ENCODE assay signal across 8 mouse cellular contexts in the genomic region with DNA sequence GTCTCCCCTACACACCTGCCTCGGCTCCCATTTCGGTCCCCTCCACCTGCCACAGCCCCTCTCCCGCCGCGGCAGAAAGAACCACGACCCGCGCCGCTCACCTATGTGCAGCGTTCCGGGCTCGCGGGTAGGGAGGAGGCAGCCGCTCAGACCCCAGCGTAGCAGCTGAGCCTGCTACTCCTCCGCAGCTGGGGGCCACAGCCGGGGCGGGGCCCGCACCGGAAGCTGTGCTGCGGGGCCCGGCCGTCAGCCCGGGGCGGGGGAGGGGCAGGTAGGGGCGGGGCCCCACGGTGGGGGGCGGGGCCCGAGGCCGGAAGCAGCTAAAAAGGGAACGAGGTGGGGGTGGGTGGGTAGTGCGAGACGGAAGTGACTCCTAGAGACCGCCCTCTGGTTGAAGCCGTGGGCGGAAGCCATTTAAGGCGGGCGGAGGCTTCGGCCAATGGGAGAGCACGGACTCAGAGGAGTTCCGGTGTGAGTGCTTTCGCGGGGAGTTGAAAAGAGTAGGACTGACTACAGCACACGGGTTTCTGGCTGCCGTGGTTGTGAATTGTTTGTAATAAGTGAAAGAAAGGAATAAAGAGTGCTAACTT. TPM values are rescaled to one million over a fixed set of nuclear protein-coding genes. Genes with fewer than 3 reads are reported as not detected.
A peak's percentile ranks its signal among the peaks of the same experiment; 100 is the strongest.
DNase-seq lines count a peak whose midpoint lies in the region; ATAC-seq and TF ChIP-seq lines count a peak whose summit lies in the region.

A gene (minus strand): TSS at position 213 of the 590 bp plus-strand sequence.

- peak within 1 kb of the TSS; percentile 89 for H3K9ac ChIP-seq in forebrain, embryonic 16.5 days (replicated peaks; ENCODE audit: low read depth, low read length)
- peak within 1 kb of the TSS; percentile 58 for H3K9ac ChIP-seq in lung, embryonic 15.5 days

- no peaks in the 10 kb centered on the region for H3K27me3 ChIP-seq in G1E (ENCODE audit: insufficient read depth, low read length)
- 0 out of 2 replicates have a peak, but pooled peaks cover 3% of the 10 kb centered on the region for H3K27me3 ChIP-seq in forebrain, embryonic 16.5 days (replicated peaks; ENCODE audit: control insufficient read depth, insufficient read depth, low read length)
- peaks cover 40% of the 10 kb centered on the region for H3K27me3 ChIP-seq in lung, embryonic 15.5 days

- H3K27ac ChIP-seq in forebrain, embryonic 16.5 days (ENCODE audit: low read length) = peak within 1 kb of the TSS; percentile 48
- peak within 1 kb of the TSS; percentile 34; the same call in 1 of the 2 replicates for H3K27ac ChIP-seq in lung, embryonic 15.5 days

- peak; percentile 98 for ATAC-seq in G1E (ENCODE audit: extremely low read depth, insufficient number of reproducible peaks, low FRiP score, poor library complexity, severe bottlenecking)
- peak; percentile 100 for ATAC-seq in forebrain, embryonic 16.5 days
- ATAC-seq in lung, embryonic 15.5 days (ENCODE audit: borderline replicate concordance, extremely low read depth, low FRiP score, low TSS enrichment) = peak; percentile 99

- no peak for TF ChIP-seq CTCF in G1E (IDR thresholded peaks at IDR 0.05; ENCODE audit: low read depth, low read length)

- H3K4me2 ChIP-seq in forebrain, embryonic 16.5 days (ENCODE audit: low read length) = peak within 1 kb of the TSS; percentile 91
- peak within 1 kb of the TSS; percentile 86 for H3K4me2 ChIP-seq in lung, embryonic 15.5 days

- H3K4me1 ChIP-seq in G1E (ENCODE audit: insufficient read depth, low read depth, low read length) = peaks cover 54% of the 10 kb centered on the region
- H3K4me1 ChIP-seq in forebrain, embryonic 16.5 days (replicated peaks; ENCODE audit: control insufficient read depth, insufficient read depth, low read length) = peaks cover 26% of the 10 kb centered on the region
- peaks cover 18% of the 10 kb centered on the region for H3K4me1 ChIP-seq in lung, embryonic 15.5 days

- peak; percentile 97 for DNase-seq in G1E (ENCODE audit: low spot score)
- DNase-seq in cerebellum, adult 18-20 months = peak; percentile 89 to 96
- DNase-seq in heart, postnatal 4 days = peak; percentile 92
- peak; percentile 92 to 94 for DNase-seq in layer of hippocampus, adult 8-10 months (ENCODE audit: low spot score in 2 of 2)
- DNase-seq in ovary, adult 18-20 months (ENCODE audit: low spot score) = peak; percentile 93
- DNase-seq in thymus, postnatal 0 days (ENCODE audit: low spot score) = peak; percentile 99

- peaks cover 11% of the 10 kb centered on the region for H3K36me3 ChIP-seq in G1E (replicated peaks)
- H3K36me3 ChIP-seq in forebrain, embryonic 16.5 days (ENCODE audit: control insufficient read depth, insufficient read depth) = peaks cover 3% of the 10 kb centered on the region; the same call in 1 of the 2 replicates
- H3K36me3 ChIP-seq in lung, embryonic 15.5 days = no peaks in the 10 kb centered on the region

- no peaks in the 10 kb centered on the region for H3K9me3 ChIP-seq in G1E (replicated peaks)
- no peaks in the 10 kb centered on the region for H3K9me3 ChIP-seq in forebrain, embryonic 16.5 days (ENCODE audit: control insufficient read depth, low read length)
- no peaks in the 10 kb centered on the region for H3K9me3 ChIP-seq in lung, embryonic 15.5 days

- H3K4me3 ChIP-seq in G1E (ENCODE audit: low read depth, low read length) = peak within 1 kb of the TSS; percentile 83
- H3K4me3 ChIP-seq in forebrain, embryonic 16.5 days (replicated peaks; ENCODE audit: low read length) = peak within 1 kb of the TSS; percentile 94
- peak within 1 kb of the TSS; percentile 73 for H3K4me3 ChIP-seq in lung, embryonic 15.5 days

- under 1% methylated on average over 33 of the region's 45 CpGs for WGBS in forebrain, embryonic 16.5 days
- WGBS in lung, embryonic 15.5 days = under 1% methylated on average over 45 of the region's 45 CpGs

RNA-seq across cellular contexts. Expression of the gene that starts here (rescaled TPM):
- total RNA-seq in G1E (2014; fragmentation: Nextera tagmentation) = 16.7 and 19.5 TPM in 2 replicates
- total RNA-seq in G1E (2017) = 6.1 and 7.2 TPM in 2 replicates
- polyA plus RNA-seq in G1E (2012) = 4.0 and 7.4 TPM in 2 replicates
- polyA plus RNA-seq in forebrain, embryonic 16.5 days (2015; fragmentation: Nextera tagmentation; extraction: Ambion mirVana) = 8.6 and 10.6 TPM in 2 replicates
- 1 to 10 TPM; 8.5 to 9.5 TPM for total RNA-seq in heart, postnatal 4 days (2021)
- 10 to 100 TPM in 1 of 4 experiments, 1 to 10 TPM in 3; 7.5 to 11.5 (median 7.7) TPM for total RNA-seq in layer of hippocampus, adult 8-10 months (2022)
- polyA plus RNA-seq in lung, embryonic 15.5 days (2015; fragmentation: Nextera tagmentation; extraction: Ambion mirVana) = 4.5 and 4.8 TPM in 2 replicates
- polyA plus RNA-seq in thymus, postnatal 0 days (2015; fragmentation: Nextera tagmentation; extraction: Ambion mirVana) = 26.2 and 27.3 TPM in 2 replicates

Comparison
In these comparisons a context has a peak if more than half of its experiments do, and no peak if none do; other contexts are left out.
1. Peak in every context shown above with its lines: DNase-seq, ATAC-seq, H3K4me3 ChIP-seq and H3K27ac ChIP-seq.